Mouse (Mus musculus) testis, adult 2 months (tissue): ENCODE measurements around the gene Zbtb7a.

Experiments used
- CTCF ChIP-seq: fragments of 200-500 bp; IDR thresholded peaks from 2 replicates; pipeline ENCODE4 v1.5.1; 2012; ENCODE audit warnings: low read depth, mild to moderate bottlenecking, inconsistent platforms, low read length, moderate library complexity; ENCODE audit not compliant: control insufficient read depth, insufficient read depth, insufficient replicate concordance
- POLR2A ChIP-seq: fragments of 200-500 bp; IDR thresholded peaks from 2 replicates; pipeline ENCODE4 v1.6.1; 2012; ENCODE audit warnings: low read depth, mild to moderate bottlenecking, inconsistent platforms, low read length, moderate library complexity; ENCODE audit not compliant: control insufficient read depth

DNA sequence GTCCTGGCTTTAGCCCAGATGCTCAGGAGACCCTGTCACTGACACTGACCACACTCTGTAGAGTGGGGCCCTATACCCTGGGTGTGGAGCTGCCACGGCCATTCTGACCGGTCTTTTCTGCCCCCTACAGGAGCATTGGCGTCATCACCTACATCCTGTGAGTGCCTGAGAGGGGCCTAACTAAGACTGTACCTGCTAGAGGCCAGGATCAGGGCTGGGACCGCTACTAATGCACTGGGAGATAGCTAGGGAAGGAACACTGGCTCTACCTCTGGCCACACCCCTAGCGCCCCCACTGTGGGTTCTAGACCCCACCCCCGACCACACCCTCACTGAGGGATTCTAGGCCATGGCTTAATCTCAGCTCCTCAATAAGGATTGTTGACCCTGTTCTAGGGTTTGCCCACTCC is 55.9 kb downstream of the Zbtb7a start:
- TF ChIP-seq CTCF (no peak; the same call in 1 of the 2 replicates), POLR2A (no peak)
